In the genomic region with DNA sequence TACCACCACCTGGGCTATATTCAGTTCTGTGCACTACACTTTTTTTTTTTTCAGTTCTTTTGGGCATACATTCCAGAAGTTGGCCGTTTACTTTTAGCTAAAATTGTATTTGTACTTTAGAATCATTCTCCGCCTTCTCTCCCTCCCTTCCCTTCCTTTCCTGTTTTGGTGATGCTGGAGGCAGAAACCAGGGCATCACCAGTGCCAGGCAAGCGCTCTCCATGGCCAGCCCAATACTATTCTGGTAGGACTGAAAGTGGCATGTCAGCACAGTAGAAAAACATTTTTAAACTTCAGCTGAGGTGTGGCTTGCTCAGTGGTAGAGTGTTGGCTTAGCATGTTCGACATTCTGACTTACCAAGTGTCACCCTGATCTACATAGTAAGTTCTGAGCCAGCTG, we compare ENCODE assay signal across 14 mouse cellular contexts.
"Had no signal": no experiment of that assay in that cellular context is flagged by ENCODE, and none has a peak within 500 bp of the region (broad histone marks: within the 10 kb centered on the region; RNA-seq: fewer than 3 reads in every experiment).

No protein-coding gene starts in this region.

- DNase-seq: forebrain, postnatal 0 days; gastrocnemius, postnatal 14 days; gastrocnemius, postnatal 36 days; heart, adult 11 months; heart, adult 2 months; heart, postnatal 14 days; heart, postnatal 36 days; kidney, adult 18-20 months; kidney, adult 8-10 months; kidney, postnatal 10 days; kidney, postnatal 25 days; kidney, postnatal 4 days; liver; liver, embryonic 13.5 days had no signal
